Mouse (Mus musculus) lung, embryonic 14.5 days (tissue): Measurements from ENCODE around the gene Cd6. TPM values are rescaled to one million over a fixed set of nuclear protein-coding genes. Genes with fewer than 3 reads are reported as not detected.

ENCODE experiments used
- ATAC-seq: fragments of 200-750 bp; cut with Nextera tagmentation; 2 replicates; pipeline ENCODE4 v1.8.0; 2017; ENCODE audit warnings: mild to moderate bottlenecking, moderate TSS enrichment, moderate library complexity; ENCODE audit not compliant: insufficient read depth
- DNase-seq: peaks from one replicate; pipeline ENCODE4 v3.0.0-alpha.2; 2015
- H3K27ac ChIP-seq: fragments of 300-500 bp; sonication (generic); 2 replicates; pipeline ENCODE4 v1.5.1; 2014; ENCODE audit warnings: low read depth, mild to moderate bottlenecking, moderate library complexity
- H3K27me3 ChIP-seq: fragments of 300-500 bp; sonication (generic); 2 replicates; pipeline ENCODE4 v1.6.1; 2014; ENCODE audit warnings: low read length, control low read depth; ENCODE audit not compliant: insufficient read depth
- H3K36me3 ChIP-seq: fragments of 300-500 bp; sonication (generic); 2 replicates; pipeline ENCODE4 v1.6.1; 2014; ENCODE audit warnings: control low read depth; ENCODE audit not compliant: insufficient read depth
- H3K4me1 ChIP-seq: fragments of 300-500 bp; sonication (generic); 2 replicates; pipeline ENCODE4 v1.6.1; 2014; ENCODE audit warnings: antibody characterized with exemption, control low read depth; ENCODE audit not compliant: insufficient read depth
- H3K4me2 ChIP-seq: fragments of 300-500 bp; sonication (generic); 2 replicates; pipeline ENCODE4 v1.6.1; 2014; ENCODE audit warnings: mild to moderate bottlenecking
- H3K4me3 ChIP-seq: fragments of 300-500 bp; sonication (generic); 2 replicates; pipeline ENCODE4 v1.5.1; 2014; ENCODE audit warnings: low read depth, low read length
- H3K9ac ChIP-seq: fragments of 300-500 bp; sonication (generic); 2 replicates; pipeline ENCODE4 v1.6.1; 2014
- H3K9me3 ChIP-seq: fragments of 300-500 bp; sonication (generic); 2 replicates; pipeline ENCODE4 v1.6.1; 2016; ENCODE audit warnings: low read depth, low read length, control low read depth
- CTCF ChIP-seq: IDR thresholded peaks from 2 replicates; pipeline ENCODE4 v1.5.1; 2016; ENCODE audit warnings: antibody characterized with exemption, low read depth
- WGBS: fragments of 180-500 bp; shearing (Covaris S2); extraction: QIAGEN DNeasy Blood & Tissue Kit; methylation state at CpG from one replicate; pipeline ENCODE4 v1.1.7; 2014; 5-methylcytosine and 5-hydroxymethylcytosine counted together
- polyA plus RNA-seq: library from polyadenylated mRNA; unstranded; fragments of >200 nt; fragmentation: Nextera tagmentation; extraction: Ambion mirVana; gene quantifications from 2 replicates; pipeline ENCODE4 v1.2.1, GENCODE M21; 2014

Gene Cd6
- polyA plus RNA-seq: 0.17 TPM in 1 of 2 replicates, not detected in the other

DNA sequence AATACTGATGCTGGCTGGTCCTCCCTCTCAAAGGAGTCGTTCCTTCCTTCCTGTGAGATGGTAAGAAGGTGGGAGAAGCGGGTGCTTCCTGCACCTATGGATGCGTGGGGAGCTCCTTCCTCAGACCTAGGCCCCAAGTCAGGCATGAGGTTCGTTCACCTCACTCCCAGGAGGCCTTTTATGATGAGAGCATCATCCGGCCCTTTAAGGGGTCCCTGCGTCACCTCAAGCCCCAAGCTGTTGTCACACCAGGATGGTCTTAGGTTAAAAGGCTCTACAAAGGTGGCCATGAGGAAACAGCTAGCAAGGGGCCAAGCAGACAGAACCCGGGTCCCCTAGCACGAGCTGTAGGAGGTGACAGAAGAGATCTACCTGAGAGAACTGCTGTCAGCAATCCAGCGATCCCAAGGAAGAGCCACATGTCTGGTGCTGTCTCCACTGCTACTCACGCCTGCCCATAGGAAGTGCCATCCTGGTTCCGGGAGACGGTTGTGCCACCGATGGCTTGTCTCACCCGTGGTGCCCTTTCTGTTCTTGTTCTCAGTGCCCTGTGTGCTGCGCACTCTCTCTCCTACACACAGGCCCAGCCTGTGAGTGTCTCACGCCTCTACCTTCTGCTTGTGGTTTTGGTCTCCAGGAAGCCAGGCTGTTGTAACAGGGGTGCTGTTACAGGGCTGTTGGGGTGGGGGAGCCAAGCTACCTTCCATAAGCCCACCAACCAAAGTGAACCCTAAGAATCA lies at the start of gene Cd6:
TSS of gene Cd6 (minus strand) at position 623 of the 740 bp plus-strand sequence.
- Histone ChIP-seq H3K4me3 (no peak within 1 kb of the TSS), H3K4me2 (no peak within 1 kb of the TSS), H3K9me3 (no peaks in the 10 kb centered on the region), H3K27ac (no peak within 1 kb of the TSS), H3K27me3 (no peaks in the 10 kb centered on the region), H3K4me1 (no peaks in the 10 kb centered on the region), H3K9ac (no peak within 1 kb of the TSS), H3K36me3 (no peaks in the 10 kb centered on the region)
- TF ChIP-seq CTCF: no peak
- no peak for DNase-seq
- no peak for ATAC-seq
- 88% methylated on average over 16 of the region's 16 CpGs for WGBS

DNA sequence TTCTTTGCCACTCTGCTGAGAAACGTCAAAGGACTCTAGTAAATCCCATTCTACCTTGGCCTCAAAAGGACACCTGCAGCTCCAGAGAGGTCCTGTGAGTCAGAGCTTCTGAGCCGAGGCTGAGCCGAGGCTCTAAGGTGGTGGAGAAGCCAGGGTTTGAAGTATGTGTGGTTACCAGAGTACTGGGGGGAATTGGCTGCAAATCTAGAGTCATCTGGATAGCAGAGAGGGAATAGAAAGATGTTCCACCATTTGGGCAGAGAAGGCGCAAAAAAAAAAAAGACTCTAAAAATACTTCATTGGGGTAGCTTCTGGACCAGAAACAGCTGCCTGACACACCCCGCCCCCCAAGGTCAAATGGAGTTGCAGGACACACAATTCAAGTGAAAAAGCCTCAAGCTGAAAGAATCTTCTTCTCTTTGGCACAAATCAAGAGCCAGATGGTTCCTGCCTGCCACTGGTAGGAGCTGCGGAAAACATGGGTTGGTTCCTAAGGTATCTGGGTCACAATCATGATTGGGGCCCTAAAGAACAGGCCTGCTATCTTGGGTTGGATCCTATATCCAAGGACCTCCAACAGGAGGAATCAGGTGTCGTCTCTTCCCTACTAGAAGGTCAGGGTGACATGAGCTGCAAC lies 48.5 kb upstream of the Cd6 start:
- ATAC-seq: no peak
- peaks cover 29% of the 10 kb centered on the region for H3K36me3 ChIP-seq
- H3K4me3 ChIP-seq: no peak overlapping the region
- H3K27me3 ChIP-seq: no peaks in the 10 kb centered on the region
- no peak overlapping the region for H3K27ac ChIP-seq
- no peaks in the 10 kb centered on the region for H3K4me1 ChIP-seq
- TF ChIP-seq CTCF: no peak
- DNase-seq: no peak
- no peak overlapping the region for H3K4me2 ChIP-seq
- 88% methylated on average over 7 of the region's 7 CpGs for WGBS
- no peak overlapping the region for H3K9ac ChIP-seq
- H3K9me3 ChIP-seq: no peaks in the 10 kb centered on the region

DNA sequence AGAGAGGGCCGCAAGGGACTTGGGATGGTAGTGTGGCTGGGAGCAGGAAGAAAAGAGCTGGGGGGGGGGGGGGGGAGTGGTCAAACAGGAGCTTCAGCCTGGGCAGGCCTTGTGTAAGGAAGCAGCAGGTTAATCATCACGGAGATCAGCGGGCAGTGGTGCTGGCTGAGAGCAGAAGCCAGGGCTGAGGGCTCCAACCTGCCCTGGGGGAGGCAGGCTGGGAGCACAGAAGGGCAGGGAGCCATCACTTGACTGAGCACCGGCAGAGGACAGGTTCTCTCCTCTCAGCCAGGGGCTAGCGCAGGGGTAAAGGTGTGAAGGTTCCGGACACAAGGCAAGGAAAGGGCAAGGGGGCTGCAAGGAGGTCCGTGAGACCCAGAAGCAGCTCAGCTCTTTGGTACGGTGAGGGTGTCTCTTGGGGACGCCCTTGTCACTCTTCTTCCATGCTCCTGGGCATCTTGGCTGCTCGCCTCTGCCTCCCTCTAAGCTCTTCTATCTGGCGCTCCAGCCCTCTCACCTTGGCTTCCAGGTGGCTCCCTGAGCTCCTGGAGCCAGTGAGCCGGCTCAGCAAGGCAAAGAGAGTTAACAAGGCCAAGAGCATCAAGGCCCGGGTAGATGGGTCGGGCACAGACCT lies 41.6 kb upstream of the Cd6 start:
- Histone ChIP-seq H3K27me3 (no peaks in the 10 kb centered on the region), H3K27ac (no peak overlapping the region), H3K4me1 (0 out of 2 replicates have a peak, but pooled peaks cover 7% of the 10 kb centered on the region), H3K9me3 (no peaks in the 10 kb centered on the region), H3K4me3 (no peak overlapping the region), H3K36me3 (peaks cover 43% of the 10 kb centered on the region), H3K9ac (no peak overlapping the region), H3K4me2 (no peak overlapping the region)
- TF ChIP-seq CTCF: no peak
- WGBS: 71% methylated on average over 14 of the region's 14 CpGs
- DNase-seq: no peak
- no peak for ATAC-seq

DNA sequence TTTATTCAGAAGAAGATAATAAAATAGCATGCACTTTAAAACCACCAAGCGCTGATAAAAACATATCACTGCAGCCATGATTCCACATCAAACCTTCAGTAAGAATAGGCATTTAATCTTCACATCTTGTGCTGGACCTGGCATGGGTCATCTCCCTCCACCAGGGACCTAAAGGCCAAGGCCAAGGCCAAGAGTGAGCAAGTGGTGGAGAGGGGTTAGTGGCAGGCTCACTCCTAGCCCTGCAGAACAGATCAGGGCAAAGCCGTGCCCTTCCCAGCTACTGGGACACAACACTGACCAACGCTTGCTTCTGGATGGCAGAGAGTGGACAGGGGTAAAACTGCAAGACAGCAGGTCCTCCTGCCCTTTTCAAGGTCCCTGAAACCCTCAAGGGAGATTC lies 40.8 kb upstream of the Cd6 start:
- DNase-seq (no peak), ATAC-seq (no peak)
- H3K4me3 ChIP-seq: no peak overlapping the region
- H3K9me3 ChIP-seq: no peaks in the 10 kb centered on the region
- WGBS: 84% methylated on average over 3 of the region's 3 CpGs
- peaks cover 49% of the 10 kb centered on the region for H3K36me3 ChIP-seq
- 0 out of 2 replicates have a peak, but pooled peaks cover 7% of the 10 kb centered on the region for H3K4me1 ChIP-seq
- no peak for TF ChIP-seq CTCF
- no peaks in the 10 kb centered on the region for H3K27me3 ChIP-seq
- H3K4me2 ChIP-seq: no peak overlapping the region
- peak overlapping the region; percentile 80; the same call in 1 of the 2 replicates for H3K27ac ChIP-seq
- no peak overlapping the region for H3K9ac ChIP-seq

DNA sequence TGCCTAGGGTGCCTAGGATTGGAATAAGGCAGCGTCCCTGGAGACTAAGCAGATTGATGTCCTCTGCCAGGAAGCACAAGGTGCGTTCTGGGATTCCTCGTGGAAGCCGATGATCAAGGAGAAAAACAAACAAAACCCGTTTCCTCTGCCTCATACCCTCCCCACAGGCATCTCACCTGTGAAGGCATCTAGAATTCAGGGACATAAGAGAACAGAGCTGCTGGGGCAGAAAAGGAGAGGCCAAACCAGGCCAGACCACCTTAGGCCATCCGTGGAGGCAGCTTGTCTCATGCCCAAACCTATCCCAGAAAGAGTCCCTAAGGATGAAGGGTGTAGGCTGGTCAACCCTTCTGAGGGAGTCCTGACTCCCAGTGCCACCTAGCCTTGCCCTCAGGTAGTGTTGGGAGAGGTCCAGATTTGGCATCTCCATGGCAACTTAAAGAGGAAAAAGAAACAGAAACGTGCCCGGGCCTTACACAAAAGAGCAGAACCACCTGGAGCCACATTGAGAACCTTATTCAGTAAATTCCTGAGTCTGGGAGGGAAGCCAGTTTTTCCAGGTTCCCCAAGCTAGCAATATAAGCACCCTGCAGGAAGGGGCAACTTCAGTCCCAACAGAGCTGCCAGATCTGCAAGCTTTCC lies 40.1 kb upstream of the Cd6 start, which contains the start of gene Tmem132a:
TSS of gene Tmem132a (minus strand) at position 55 of the 642 bp plus-strand sequence.
- H3K4me3 ChIP-seq: peak within 1 kb of the TSS; percentile 85
- no peak for TF ChIP-seq CTCF
- DNase-seq (peak; percentile 74), ATAC-seq (peak; percentile 56)
- peak within 1 kb of the TSS; percentile 83 for H3K4me2 ChIP-seq
- peaks cover 56% of the 10 kb centered on the region for H3K36me3 ChIP-seq
- 3% methylated on average over 8 of the region's 8 CpGs for WGBS
- 0 out of 2 replicates have a peak, but pooled peaks cover 7% of the 10 kb centered on the region for H3K4me1 ChIP-seq
- peak within 1 kb of the TSS; percentile 89 for H3K9ac ChIP-seq
- peak within 1 kb of the TSS; percentile 80 for H3K27ac ChIP-seq
- no peaks in the 10 kb centered on the region for H3K27me3 ChIP-seq
- no peaks in the 10 kb centered on the region for H3K9me3 ChIP-seq

DNA sequence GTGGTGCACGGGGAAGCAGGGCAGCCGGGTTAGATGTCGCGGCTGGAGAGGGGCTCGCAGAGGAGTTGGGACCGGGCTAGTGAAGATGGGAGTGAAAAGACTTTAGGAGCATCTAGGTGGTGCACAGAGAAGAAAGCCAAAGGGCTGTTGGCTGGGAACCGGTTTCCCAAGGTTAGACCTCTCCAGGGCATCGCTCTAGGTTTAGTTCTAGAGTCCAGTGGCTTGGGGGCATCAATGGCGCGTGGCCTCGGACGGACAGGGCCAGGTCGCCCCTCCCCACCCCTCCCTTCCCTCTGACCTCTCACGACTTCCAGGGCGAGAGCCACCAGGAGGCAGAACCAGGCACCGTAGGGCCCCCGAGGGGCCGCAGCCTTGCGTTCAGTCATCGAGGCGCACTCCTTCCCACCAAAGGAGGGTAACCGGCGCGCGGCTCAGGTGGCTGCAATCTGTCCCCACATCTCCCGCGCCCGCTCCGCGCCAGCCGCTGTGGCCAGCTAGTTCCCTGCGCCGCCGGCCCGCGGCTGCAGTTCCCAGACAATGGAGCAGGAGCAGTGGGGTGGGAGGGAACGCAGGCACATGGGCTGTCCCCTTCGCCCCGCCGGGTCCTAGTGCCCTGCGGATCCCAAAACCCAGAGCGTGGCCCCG lies 39.5 kb upstream of the Cd6 start:
- Histone ChIP-seq H3K4me3 (peak overlapping the region; percentile 85), H3K36me3 (peaks cover 61% of the 10 kb centered on the region), H3K27ac (peak overlapping the region; percentile 80), H3K4me1 (0 out of 2 replicates have a peak, but pooled peaks cover 7% of the 10 kb centered on the region), H3K9ac (peak overlapping the region; percentile 89), H3K9me3 (no peaks in the 10 kb centered on the region), H3K27me3 (no peaks in the 10 kb centered on the region), H3K4me2 (peak overlapping the region; percentile 83)
- no peak for TF ChIP-seq CTCF
- under 1% methylated on average over 43 of the region's 43 CpGs for whole genome bisulfite sequencing
- peak; percentile 91 for DNase-seq
- peak; percentile 95 for ATAC-seq
